Mouse (Mus musculus) layer of hippocampus, adult 9-10 months (tissue): ENCODE data around the gene Zfp422.

ENCODE experiments used
- DNase-seq: peaks from one replicate; pipeline ENCODE4 v3.0.0; 2022; ENCODE audit warnings: low spot score

The Zfp422 gene

GRCm38 (mm10) chr6:116628539-116629171 is at the start of gene Zfp422:
Gene Zfp422, minus strand, starts transcription at chr6:116628999.
- no peak for DNase-seq

GRCm38 (mm10) chr6:116677321-116677720 is 48.5 kb upstream of the Zfp422 start:
- DNase-seq: no peak

DNA sequence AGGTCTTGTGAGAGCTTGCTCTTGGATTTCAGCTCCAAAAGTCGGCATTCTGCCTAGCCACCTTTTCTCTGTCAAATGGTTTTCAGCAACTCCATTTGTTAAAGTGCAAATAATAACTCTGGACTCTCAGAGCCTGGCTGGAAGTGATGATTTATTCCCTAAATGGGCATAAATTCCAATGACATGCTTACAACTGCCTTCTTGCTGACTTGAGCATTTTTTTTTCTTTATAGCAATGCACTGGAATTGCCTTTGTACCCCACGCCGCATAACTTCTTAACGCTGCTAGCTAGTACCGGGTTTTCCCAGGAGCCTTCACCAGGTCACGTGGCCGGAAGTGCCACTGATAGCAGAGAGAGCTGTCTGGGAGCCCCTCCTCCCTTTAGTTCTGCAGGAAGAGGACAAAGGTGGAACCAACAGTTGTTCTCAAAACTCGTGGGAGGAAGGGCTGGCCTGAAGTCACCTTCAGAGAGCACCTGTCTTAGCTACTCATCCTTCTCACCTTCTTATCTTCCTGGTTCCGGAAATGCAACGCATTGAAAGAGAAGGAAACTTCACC is 47.6 kb upstream of the Zfp422 start:
- no peak for DNase-seq

GRCm38 (mm10) chr6:116674283-116674886 is 45.6 kb upstream of the Zfp422 start:
- no peak for DNase-seq

GRCm38 (mm10) chr6:116673471-116674282 is 44.9 kb upstream of the Zfp422 start, which contains the start of gene Rassf4:
Gene Rassf4, minus strand, starts transcription at chr6:116673952.
- DNase-seq: peak; percentile 59

- no peak for DNase-seq
Measured at GRCm38 (mm10) chr6:116672349-116672748, 43.5 kb upstream of the Zfp422 start.

GRCm38 (mm10) chr6:116671768-116672167 is 43.0 kb upstream of the Zfp422 start:
- no peak for DNase-seq

GRCm38 (mm10) chr6:116671031-116671430 is 42.2 kb upstream of the Zfp422 start:
- no peak for DNase-seq

- no peak for DNase-seq
Measured at GRCm38 (mm10) chr6:116670144-116670543, 41.3 kb upstream of the Zfp422 start.

- no peak for DNase-seq
Measured at GRCm38 (mm10) chr6:116668682-116669470, 40.1 kb upstream of the Zfp422 start.

DNA sequence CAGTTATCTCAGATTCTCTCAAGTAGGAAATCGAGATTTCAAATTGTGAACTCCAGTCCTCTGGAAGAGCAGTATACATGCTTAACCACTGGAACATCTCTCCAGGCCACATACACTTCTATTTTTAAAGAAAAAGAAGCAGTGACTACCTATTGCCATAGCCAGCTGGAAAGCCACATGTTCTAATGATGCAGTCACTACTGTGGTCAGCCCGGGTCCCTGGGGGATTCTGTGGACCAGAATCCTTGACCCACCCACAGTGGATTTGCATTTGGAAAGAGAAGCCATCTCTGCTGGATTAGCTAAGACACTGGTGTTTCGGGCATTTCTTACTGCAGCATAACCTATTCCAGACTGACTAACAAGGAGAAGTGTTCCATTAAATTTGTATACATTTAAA is 38.6 kb upstream of the Zfp422 start:
- no peak for DNase-seq

DNA sequence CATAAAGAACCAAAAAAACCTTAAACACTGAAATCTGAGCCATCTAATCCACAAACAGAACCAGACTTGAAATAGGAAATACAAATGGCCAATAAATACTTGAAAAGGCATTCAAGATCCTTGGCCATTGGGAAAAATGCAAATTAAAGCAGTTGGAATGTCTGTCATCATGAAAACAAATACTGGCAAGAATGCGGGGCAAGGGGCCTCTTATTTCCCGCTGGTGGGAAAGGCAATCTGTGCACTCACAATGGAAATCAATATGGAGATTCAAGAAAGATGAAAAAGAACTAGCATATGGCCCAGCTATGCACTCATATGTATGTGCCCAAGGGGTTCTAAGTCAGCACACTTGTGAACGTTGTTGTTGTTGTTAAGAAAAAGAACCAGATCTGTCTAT is 38.1 kb upstream of the Zfp422 start:
- DNase-seq: no peak

DNA sequence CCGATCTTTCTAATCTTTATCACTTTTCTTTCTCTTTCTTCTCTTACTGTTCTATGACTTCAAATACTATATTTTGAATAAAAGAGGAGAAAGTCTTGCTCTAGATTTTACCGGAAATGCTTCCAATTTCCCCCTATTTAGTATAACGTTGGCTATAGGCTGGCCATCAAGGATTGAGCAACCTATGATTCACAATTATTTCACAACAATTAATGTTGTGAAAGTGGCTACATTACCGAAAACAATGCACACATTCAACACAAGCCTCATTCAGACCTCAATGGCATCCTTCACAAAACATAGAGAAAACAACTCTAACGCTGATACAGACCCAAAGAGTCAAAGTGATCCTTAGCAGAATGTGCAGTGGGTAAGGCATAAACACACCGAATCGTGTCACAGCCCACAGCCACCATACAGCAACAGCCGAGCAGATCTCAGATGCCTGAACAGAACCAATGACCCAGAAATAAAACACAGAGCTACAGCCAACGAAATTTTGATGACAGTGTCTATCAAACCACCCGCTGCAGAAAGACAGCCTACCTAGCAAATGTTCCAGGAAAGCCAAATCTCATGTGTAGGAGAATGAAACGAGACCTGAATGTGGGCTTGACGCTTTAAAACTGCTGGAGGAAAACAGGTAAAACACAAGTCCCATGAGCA is 37.4 kb upstream of the Zfp422 start:
- DNase-seq: no peak

DNA sequence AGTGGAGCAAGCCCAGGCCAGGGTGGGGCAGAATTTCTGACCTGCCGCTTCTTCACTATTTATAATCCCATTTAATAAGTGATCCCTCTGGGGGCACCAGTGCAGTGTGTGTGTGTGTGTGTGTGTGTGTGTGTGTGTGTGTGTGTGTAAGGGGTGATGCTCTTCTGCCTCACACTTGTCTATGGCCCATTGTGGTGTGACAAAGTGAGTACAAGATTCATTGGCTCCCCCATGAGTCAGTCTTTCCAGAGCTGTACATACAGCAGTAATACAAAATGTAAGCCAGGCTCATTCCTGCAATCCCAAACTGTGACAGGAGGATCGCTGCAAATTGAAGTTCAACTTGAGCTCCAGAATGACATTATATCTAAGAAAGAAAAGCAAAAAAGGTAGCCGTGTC is 36.0 kb upstream of the Zfp422 start:
- no peak for DNase-seq

DNA sequence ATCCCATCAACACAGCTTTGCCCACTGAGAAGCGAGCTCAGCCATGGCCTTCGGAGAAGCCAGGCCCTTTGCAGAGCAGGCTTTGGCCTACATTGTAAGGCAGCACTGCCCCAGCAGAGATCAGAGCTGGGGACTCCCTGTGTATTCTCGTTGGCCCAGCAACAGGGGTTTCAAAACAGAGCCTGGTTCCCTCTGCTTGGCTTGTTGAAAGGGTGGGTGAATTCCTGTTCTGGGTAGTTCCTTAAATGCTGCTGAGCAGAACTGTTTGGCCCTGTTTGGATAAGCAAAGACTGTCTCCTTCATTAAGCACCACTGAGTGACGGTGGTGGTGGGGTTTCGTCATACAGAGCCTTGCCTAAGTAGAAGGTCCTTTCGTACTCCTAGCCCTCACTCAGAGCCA is 35.2 kb upstream of the Zfp422 start:
- no peak for DNase-seq

GRCm38 (mm10) chr6:116663364-116663763 is 34.6 kb upstream of the Zfp422 start:
- no peak for DNase-seq

- DNase-seq: peak; percentile 68
Measured at GRCm38 (mm10) chr6:116653684-116654454, 25.1 kb upstream of the Zfp422 start.

GRCm38 (mm10) chr6:116653191-116653590 is 24.4 kb upstream of the Zfp422 start:
- no peak for DNase-seq

GRCm38 (mm10) chr6:116651437-116652118 is 22.8 kb upstream of the Zfp422 start:
- DNase-seq: no peak

GRCm38 (mm10) chr6:116650406-116650805 is 21.6 kb upstream of the Zfp422 start, which contains the start of gene Depp1:
Gene Depp1, plus strand, starts transcription at chr6:116650609.
- DNase-seq: no peak
